ENCODE assay signal across 8 mouse cellular contexts in genomic region chr3:53004406-53005114, GRCm38 (mm10). TPM values are rescaled to one million over a fixed set of nuclear protein-coding genes. Genes with fewer than 3 reads are reported as not detected.
DNase-seq lines count a peak whose midpoint lies in the region; ATAC-seq and TF ChIP-seq lines count a peak whose summit lies in the region.

No protein-coding gene starts in this region.

- 72% methylated on average over 2 of the region's 2 CpGs for WGBS in lung, embryonic 14.5 days

- H3K4me3 ChIP-seq in lung, embryonic 14.5 days (ENCODE audit: low read depth, low read length), result no peak overlapping the region

- no peak overlapping the region for H3K9ac ChIP-seq in lung, embryonic 14.5 days

- ATAC-seq in common myeloid progenitor, adult 5-6 weeks (replicated peaks; ENCODE audit: low read depth, poor library complexity, severe bottlenecking), result peak; percentile 78
- no peak for ATAC-seq in lung, embryonic 14.5 days (ENCODE audit: insufficient read depth)
- ATAC-seq in monocyte, adult 5-6 weeks (replicated peaks; ENCODE audit: insufficient number of reproducible peaks, low FRiP score, low TSS enrichment, poor library complexity, severe bottlenecking), result no peak
- no peak for ATAC-seq in cerebellum, adult (ENCODE audit: insufficient number of reproducible peaks, low FRiP score, low TSS enrichment)

- H3K9me3 ChIP-seq in lung, embryonic 14.5 days (ENCODE audit: low read depth, low read length), result no peaks in the 10 kb centered on the region

- H3K27ac ChIP-seq in lung, embryonic 14.5 days (ENCODE audit: low read depth), result no peak overlapping the region

- H3K4me2 ChIP-seq in lung, embryonic 14.5 days, result no peak overlapping the region

- DNase-seq in heart, adult 11 months, result peak; percentile 83
- DNase-seq in heart, postnatal 36 days, result no peak
- peak; percentile 4 for DNase-seq in ovary, postnatal 14 days (ENCODE audit: low spot score)
- no peak for DNase-seq in ovary, postnatal 36 days (ENCODE audit: low spot score)
- peak; percentile 80 for DNase-seq in lung, embryonic 14.5 days

- TF ChIP-seq CTCF in lung, embryonic 14.5 days (IDR thresholded peaks at IDR 0.05; ENCODE audit: low read depth), result peak; percentile 67

- no peaks in the 10 kb centered on the region for H3K27me3 ChIP-seq in lung, embryonic 14.5 days (ENCODE audit: insufficient read depth, low read length)

- intact Hi-C loops in heart, postnatal 36 days (cut with DNase I), result loop anchor here (1.0 kb wide), 1 partner anchor 749 kb away; no protein-coding TSS in a partner anchor

- H3K36me3 ChIP-seq in lung, embryonic 14.5 days (ENCODE audit: insufficient read depth), result peaks cover 60% of the 10 kb centered on the region

- H3K4me1 ChIP-seq in lung, embryonic 14.5 days (ENCODE audit: insufficient read depth), result no peaks in the 10 kb centered on the region

RNA-seq across cellular contexts. Expression of gene Cog6, which starts 12.5 kb away (rescaled TPM):
- total RNA-seq in heart, postnatal 36 days (2021), result 10 to 100 TPM; 54.1 to 55.3 TPM
- total RNA-seq in common myeloid progenitor, adult 5-6 weeks (2017), result 18.2 and 19.5 TPM in 2 replicates
- 43.4 and 47.3 TPM in 2 replicates for polyA plus RNA-seq in lung, embryonic 14.5 days (2014; fragmentation: Nextera tagmentation; extraction: Ambion mirVana)
- total RNA-seq in monocyte, adult 5-6 weeks (2017), result 31.6 to 42.1 TPM (median 34.8 TPM) in 3 replicates

RNA-seq across cellular contexts. Expression of gene Lhfp, which starts 36.8 kb away (rescaled TPM):
- total RNA-seq in heart, postnatal 36 days (2021), result 10 to 100 TPM; 48.1 to 57.9 TPM
- 1.9 TPM in 1 of 2 replicates, not detected in the other for total RNA-seq in common myeloid progenitor, adult 5-6 weeks (2017)
- polyA plus RNA-seq in lung, embryonic 14.5 days (2014; fragmentation: Nextera tagmentation; extraction: Ambion mirVana), result 61.9 and 63.8 TPM in 2 replicates
- 0.29 to 1.8 TPM (median 0.43 TPM) in 3 replicates for total RNA-seq in monocyte, adult 5-6 weeks (2017)

Comparison
In these comparisons a context has a peak if more than half of its experiments do, and no peak if none do; other contexts are left out.
1. DNase-seq: peak in heart, adult 11 months (single experiment), ovary, postnatal 14 days (single experiment) and lung, embryonic 14.5 days (single experiment); none in heart, postnatal 36 days (0 of 2) and ovary, postnatal 36 days (single experiment).
2. RNA of gene Lhfp, which starts 36.8 kb away (total RNA-seq): 48.1 to 57.9 TPM in heart, postnatal 36 days; 1.9 TPM in common myeloid progenitor, adult 5-6 weeks and 0.29 to 1.8 TPM in monocyte, adult 5-6 weeks; every median in the first group is over 10 times any median in the second.